Mouse (Mus musculus): ENCODE measurements around the gene Kri1.

GRCm38 (mm10) chr9:21249629-21250508, 37.9 kb downstream of the Kri1 start:
- no peak for TF ChIP-seq POLR2A (IDR thresholded peaks at IDR 0.05; ENCODE audit: extremely low read depth, insufficient read depth, low read length)
- no peak for TF ChIP-seq CTCF (IDR thresholded peaks at IDR 0.05; ENCODE audit: low read depth, low read length)
